Mouse (Mus musculus) testis, adult 10 weeks (tissue): ENCODE data around the gene Txndc5. TPM values are rescaled to one million over a fixed set of nuclear protein-coding genes. Genes with fewer than 3 reads are reported as not detected.

Source experiments
- polyA plus RNA-seq: library from polyadenylated mRNA; stranded (reverse); fragments of 350-450 nt; fragmentation: Illumina TruSeq; extraction: RNeasy Lipid Tissue Mini Kit (QIAGEN cat#74804); gene quantifications from one replicate; pipeline ENCODE4 v1.2.3, GENCODE M21; 2014; ENCODE audit warnings: low read depth, low replicate concordance

Gene Txndc5
- polyA plus RNA-seq, result 8.3 TPM

DNA sequence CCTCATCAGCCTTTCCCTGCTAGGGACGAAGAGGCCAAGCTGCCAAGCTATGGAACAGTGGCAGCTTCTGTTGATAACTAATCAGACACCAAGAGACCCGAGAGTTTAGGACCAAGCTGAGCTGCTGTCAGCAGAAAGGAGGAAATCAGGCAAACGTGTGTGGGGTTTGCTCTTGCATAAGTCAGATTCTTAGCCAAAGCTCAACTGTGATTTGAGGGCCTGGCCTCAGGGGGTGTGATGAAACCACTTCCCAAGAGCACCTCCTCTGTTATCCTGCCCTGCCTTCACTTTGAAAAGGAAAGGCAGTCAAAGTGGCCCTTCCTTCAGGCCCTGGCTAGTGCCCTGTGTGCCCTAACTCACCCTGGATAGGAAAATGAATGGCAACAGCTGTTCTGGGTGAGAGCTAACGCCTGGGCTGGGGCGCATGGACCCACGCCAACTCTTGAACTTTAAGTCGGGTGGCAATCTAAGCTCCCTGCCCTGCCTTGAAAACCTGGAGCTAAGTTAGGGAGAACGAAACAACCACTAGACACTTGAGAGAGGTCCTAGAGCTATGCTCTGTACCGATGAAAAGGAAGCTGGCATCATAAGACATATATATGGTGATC, at the start of gene Txndc5:
Gene Txndc5, minus strand, starts transcription at position 138 of the 608 bp plus-strand sequence.

Other genes with a start within 250 kb of the Txndc5 start
- gene Bmp6, start 183.7 kb downstream of the Txndc5 start, polyA plus RNA-seq, result 0.50 TPM
- gene Bloc1s5, start 106.3 kb upstream of the Txndc5 start, polyA plus RNA-seq, result 7.2 TPM
- gene Eef1e1, start 130.2 kb upstream of the Txndc5 start, polyA plus RNA-seq, result 15.8 TPM